Mouse (Mus musculus) olfactory bulb, adult 2 months (tissue): ENCODE data around the gene Epn2.

Experiments used
- CTCF ChIP-seq: fragments of 200-500 bp; IDR thresholded peaks from 2 replicates; pipeline ENCODE4 v1.5.1; 2012; ENCODE audit warnings: low read depth, mild to moderate bottlenecking, low read length, moderate library complexity; ENCODE audit not compliant: insufficient read depth
- POLR2A ChIP-seq: fragments of 200-500 bp; IDR thresholded peaks from 2 replicates; pipeline ENCODE4 v1.6.1; 2012; ENCODE audit warnings: mild to moderate bottlenecking, low read depth, low read length, moderate library complexity; ENCODE audit not compliant: insufficient read depth

GRCm38 (mm10) chr11:61618131-61618530 lies 38.6 kb upstream of the Epn2 start:
- TF ChIP-seq POLR2A (no peak), CTCF (no peak)
